Mouse (Mus musculus) lung, embryonic 14.5 days (tissue): ENCODE measurements at regions not wholly inside any gene's neighbourhood (a gene's known extent, or its start where the extent isn't known, plus 50 kb on each side); places are given as distances from the start of the nearest gene placed in this dataset.
A peak's percentile ranks its signal among the peaks of the same experiment; 100 is the strongest.

ENCODE experiments used
- ATAC-seq: fragments of 200-750 bp; cut with Nextera tagmentation; 2 replicates; pipeline ENCODE4 v1.8.0; 2017; ENCODE audit warnings: mild to moderate bottlenecking, moderate TSS enrichment, moderate library complexity; ENCODE audit not compliant: insufficient read depth
- DNase-seq: peaks from one replicate; pipeline ENCODE4 v3.0.0-alpha.2; 2015
- H3K27ac ChIP-seq: fragments of 300-500 bp; sonication (generic); 2 replicates; pipeline ENCODE4 v1.5.1; 2014; ENCODE audit warnings: low read depth, mild to moderate bottlenecking, moderate library complexity
- H3K27me3 ChIP-seq: fragments of 300-500 bp; sonication (generic); 2 replicates; pipeline ENCODE4 v1.6.1; 2014; ENCODE audit warnings: low read length, control low read depth; ENCODE audit not compliant: insufficient read depth
- H3K36me3 ChIP-seq: fragments of 300-500 bp; sonication (generic); 2 replicates; pipeline ENCODE4 v1.6.1; 2014; ENCODE audit warnings: control low read depth; ENCODE audit not compliant: insufficient read depth
- H3K4me1 ChIP-seq: fragments of 300-500 bp; sonication (generic); 2 replicates; pipeline ENCODE4 v1.6.1; 2014; ENCODE audit warnings: antibody characterized with exemption, control low read depth; ENCODE audit not compliant: insufficient read depth
- H3K4me2 ChIP-seq: fragments of 300-500 bp; sonication (generic); 2 replicates; pipeline ENCODE4 v1.6.1; 2014; ENCODE audit warnings: mild to moderate bottlenecking
- H3K4me3 ChIP-seq: fragments of 300-500 bp; sonication (generic); 2 replicates; pipeline ENCODE4 v1.5.1; 2014; ENCODE audit warnings: low read depth, low read length
- H3K9ac ChIP-seq: fragments of 300-500 bp; sonication (generic); 2 replicates; pipeline ENCODE4 v1.6.1; 2014
- H3K9me3 ChIP-seq: fragments of 300-500 bp; sonication (generic); 2 replicates; pipeline ENCODE4 v1.6.1; 2016; ENCODE audit warnings: low read depth, low read length, control low read depth
- CTCF ChIP-seq: IDR thresholded peaks from 2 replicates; pipeline ENCODE4 v1.5.1; 2016; ENCODE audit warnings: antibody characterized with exemption, low read depth
- WGBS: fragments of 180-500 bp; shearing (Covaris S2); extraction: QIAGEN DNeasy Blood & Tissue Kit; methylation state at CpG from one replicate; pipeline ENCODE4 v1.1.7; 2014; 5-methylcytosine and 5-hydroxymethylcytosine counted together

DNA sequence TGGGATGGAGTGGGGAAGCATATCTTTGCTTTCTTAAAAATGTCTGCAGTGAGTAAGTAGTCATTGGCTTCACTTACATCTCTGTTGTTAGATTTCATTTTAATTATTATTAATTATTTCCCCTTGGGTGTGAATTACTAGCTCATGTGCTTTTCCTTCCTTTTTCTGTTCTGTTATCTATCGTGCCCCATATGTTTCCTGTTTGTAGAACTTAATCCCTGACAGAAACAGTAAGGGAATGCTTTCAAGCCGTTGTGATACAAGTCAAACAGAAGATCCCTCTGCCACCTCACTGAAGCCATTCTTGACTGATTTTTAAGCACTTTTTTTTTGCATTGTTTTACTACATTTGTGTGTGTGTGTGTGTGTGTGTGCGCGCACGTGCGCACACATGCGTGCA lies 1145.9 kb downstream of the Car8 start:
- H3K9ac ChIP-seq = no peak overlapping the region
- H3K4me1 ChIP-seq = no peaks in the 10 kb centered on the region
- ATAC-seq (no peak), DNase-seq (peak; percentile 61)
- WGBS = 75% methylated on average over 7 of the region's 7 CpGs
- H3K4me3 ChIP-seq = no peak overlapping the region
- TF ChIP-seq CTCF = no peak
- no peaks in the 10 kb centered on the region for H3K36me3 ChIP-seq
- H3K27me3 ChIP-seq = no peaks in the 10 kb centered on the region
- H3K9me3 ChIP-seq = no peaks in the 10 kb centered on the region
- no peak overlapping the region for H3K27ac ChIP-seq
- H3K4me2 ChIP-seq = no peak overlapping the region

DNA sequence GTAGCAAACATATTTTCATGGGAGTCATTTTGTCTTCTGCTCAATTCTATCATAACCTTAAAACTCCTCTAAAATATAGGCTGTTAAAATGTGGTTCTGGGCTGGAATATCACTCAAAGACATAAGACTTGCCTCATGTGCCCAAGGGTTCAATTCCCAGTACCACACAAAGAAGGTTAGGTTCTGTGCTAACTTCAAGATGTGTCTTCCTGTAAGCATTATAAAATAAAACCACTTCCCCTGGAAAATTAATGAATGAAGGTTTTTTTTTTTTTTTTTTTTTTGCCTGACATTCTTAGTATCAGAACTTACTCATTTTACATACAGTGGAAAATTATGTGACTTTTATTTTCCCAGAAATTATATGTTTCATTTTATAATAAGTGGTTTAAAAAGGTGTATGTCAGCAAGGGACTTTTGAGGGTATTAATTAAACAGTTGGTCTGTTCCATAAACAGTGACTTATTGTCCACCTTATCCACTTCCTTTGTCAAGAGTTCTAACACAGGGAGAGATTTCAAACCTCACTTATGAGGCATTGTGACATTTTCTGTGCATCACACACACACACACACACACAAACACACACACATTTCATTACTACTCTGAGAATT lies 1147.5 kb downstream of the Car8 start:
- ATAC-seq = no peak
- H3K9me3 ChIP-seq = no peaks in the 10 kb centered on the region
- no peak overlapping the region for H3K27ac ChIP-seq
- H3K36me3 ChIP-seq = no peaks in the 10 kb centered on the region
- no peak for TF ChIP-seq CTCF
- H3K4me2 ChIP-seq = no peak overlapping the region
- no peaks in the 10 kb centered on the region for H3K27me3 ChIP-seq
- no peak overlapping the region for H3K9ac ChIP-seq
- H3K4me3 ChIP-seq = no peak overlapping the region
- H3K4me1 ChIP-seq = no peaks in the 10 kb centered on the region
- DNase-seq = no peak
